Mouse (Mus musculus): ENCODE data around the gene Zmynd15. TPM values are rescaled to one million over a fixed set of nuclear protein-coding genes. Genes with fewer than 3 reads are reported as not detected.

Gene Zmynd15
- total RNA-seq, 2 experiments from 2014 or later = 0.31 to 0.84 TPM

- peak; percentile 19 for DNase-seq
- intact Hi-C loops (cut with DNase I; ENCODE audit: low total_unique reads) = no loop called here
Observed at GRCm38 (mm10) chr11:70489138-70489537, 29.9 kb downstream of the Zmynd15 start.

- no peak for DNase-seq
- intact Hi-C loops (cut with DNase I; ENCODE audit: low total_unique reads) = no loop called here
Observed at GRCm38 (mm10) chr11:70489684-70490083, 30.5 kb downstream of the Zmynd15 start.

- no peak for DNase-seq
- intact Hi-C loops (cut with DNase I; ENCODE audit: low total_unique reads) = loop anchor here (5.0 kb wide), 1 partner anchor 38 kb away; no protein-coding TSS in a partner anchor
Observed at GRCm38 (mm10) chr11:70499566-70500475, 40.6 kb downstream of the Zmynd15 start.

- intact Hi-C loops (cut with DNase I; ENCODE audit: low total_unique reads) = loop anchor here (5.0 kb wide), 1 partner anchor 38 kb away; no protein-coding TSS in a partner anchor
- DNase-seq = no peak
Observed at GRCm38 (mm10) chr11:70500476-70500812, 41.2 kb downstream of the Zmynd15 start.

- no peak for DNase-seq
- intact Hi-C loops (cut with DNase I; ENCODE audit: low total_unique reads) = loop anchor here (5.0 kb wide), 1 partner anchor 40 kb away; no protein-coding TSS in a partner anchor
Observed at GRCm38 (mm10) chr11:70502018-70502417, 42.8 kb downstream of the Zmynd15 start.

GRCm38 (mm10) chr11:70504970-70505369 is 45.7 kb downstream of the Zmynd15 start, which contains the start of gene Tm4sf5:
TSS of gene Tm4sf5 (plus strand) at chr11:70505244.
- DNase-seq = no peak

GRCm38 (mm10) chr11:70506385-70506784 is 47.2 kb downstream of the Zmynd15 start:
- peak; percentile 63 for DNase-seq
- intact Hi-C loops (cut with DNase I; ENCODE audit: low total_unique reads) = loop anchor here (5.0 kb wide), 1 partner anchor 69 kb away; no protein-coding TSS in a partner anchor

More at GRCm38 (mm10) chr11:70504970-70505369, 45.7 kb downstream of the Zmynd15 start, which contains the start of gene Tm4sf5:
- intact Hi-C loops (cut with DNase I; ENCODE audit: low total_unique reads) = loop anchor here (5.0 kb wide), 2 partner anchors 43 to 68 kb away; no protein-coding TSS in a partner anchor

GRCm38 (mm10) chr11:70506962-70507515 is 47.8 kb downstream of the Zmynd15 start:
- intact Hi-C loops (cut with DNase I; ENCODE audit: low total_unique reads) = loop anchor here (5.0 kb wide), 1 partner anchor 70 kb away; no protein-coding TSS in a partner anchor
- no peak for DNase-seq

GRCm38 (mm10) chr11:70509753-70510564 is 50.7 kb downstream of the Zmynd15 start:
- intact Hi-C loops (cut with DNase I; ENCODE audit: low total_unique reads) = loop anchor here (5.0 kb wide), 1 partner anchor 73 kb away; no protein-coding TSS in a partner anchor

GRCm38 (mm10) chr11:70511242-70511641 is 52.0 kb downstream of the Zmynd15 start:
- intact Hi-C loops (cut with DNase I; ENCODE audit: low total_unique reads) = no loop called here

More at GRCm38 (mm10) chr11:70509753-70510564, 50.7 kb downstream of the Zmynd15 start:
- DNase-seq = peak; percentile 28

GRCm38 (mm10) chr11:70511825-70512224 is 52.6 kb downstream of the Zmynd15 start:
- intact Hi-C loops (cut with DNase I; ENCODE audit: low total_unique reads) = no loop called here
- no peak for DNase-seq

More at GRCm38 (mm10) chr11:70511242-70511641, 52.0 kb downstream of the Zmynd15 start:
- DNase-seq = no peak

GRCm38 (mm10) chr11:70512709-70513342 is 53.6 kb downstream of the Zmynd15 start:
- intact Hi-C loops (cut with DNase I; ENCODE audit: low total_unique reads) = no loop called here

GRCm38 (mm10) chr11:70513520-70513919 is 54.3 kb downstream of the Zmynd15 start:
- peak; percentile 56 for DNase-seq
- intact Hi-C loops (cut with DNase I; ENCODE audit: low total_unique reads) = no loop called here

More at GRCm38 (mm10) chr11:70512709-70513342, 53.6 kb downstream of the Zmynd15 start:
- DNase-seq = no peak

- intact Hi-C loops (cut with DNase I; ENCODE audit: low total_unique reads) = no loop called here
- no peak for DNase-seq
Observed at GRCm38 (mm10) chr11:70514288-70514687, 55.1 kb downstream of the Zmynd15 start, which contains the start of gene Vmo1. TSS of gene Vmo1 (minus strand) at chr11:70514616.

Small RNAs within 50 kb of the gene (microRNA-seq; reads per million reads assigned to microRNA genes)
- gene Mir7115 = 0 to 0.50 reads per million in 2 experiments

Other genes starting within 250 kb of the Zmynd15 start
- gene Slc16a11, start 246.7 kb upstream of the Zmynd15 start, total RNA-seq (2021) = under 1 TPM in 1 of 2 experiments, not detected in 1; 0.22 TPM
- gene Slc16a13, start 238.4 kb upstream of the Zmynd15 start, total RNA-seq (2021) = 1 to 10 TPM in 1 of 2 experiments, under 1 TPM in 1; 0.53 to 1.5 TPM
- gene Bcl6b, start 229.6 kb upstream of the Zmynd15 start, total RNA-seq (2021) = 10 to 100 TPM; 12.4 to 13.7 TPM
- gene 0610010K14Rik, start 221.5 kb upstream of the Zmynd15 start, total RNA-seq (2021) = 10 to 100 TPM; 29.7 to 37.4 TPM
- gene Gm21988, start 219.6 kb upstream of the Zmynd15 start, total RNA-seq (2021) = 1 to 10 TPM; 2.6 to 2.7 TPM
- 10 to 100 TPM; 96.0 to 96.9 TPM for gene Rnasek, start 219.6 kb upstream of the Zmynd15 start, total RNA-seq (2021)
- gene Alox12, start 204.1 kb upstream of the Zmynd15 start, total RNA-seq (2021) = 1 to 10 TPM in 1 of 2 experiments, under 1 TPM in 1; 1.00 to 1.2 TPM
- gene Alox12e, start 136.8 kb upstream of the Zmynd15 start, total RNA-seq (2021) = under 1 TPM in 1 of 2 experiments, not detected in 1; 0.09 TPM
- not detected for gene Alox15, start 107.4 kb upstream of the Zmynd15 start, total RNA-seq (2021)
- gene Pelp1, start 49.4 kb upstream of the Zmynd15 start, total RNA-seq (2021) = 10 to 100 TPM; 14.9 to 18.6 TPM
- 1 to 10 TPM; 8.3 to 9.7 TPM for gene Arrb2, start 26.8 kb upstream of the Zmynd15 start, total RNA-seq (2021)
- 1 to 10 TPM; 6.2 to 6.5 TPM for gene Med11, start 7.5 kb upstream of the Zmynd15 start, total RNA-seq (2021)
- 1 to 10 TPM; 2.6 to 3.1 TPM for gene Cxcl16, start 551 bp downstream of the Zmynd15 start, total RNA-seq (2021)
- not detected for gene Tm4sf5, start 45.8 kb downstream of the Zmynd15 start, total RNA-seq (2021)
- gene Vmo1, start 55.2 kb downstream of the Zmynd15 start, total RNA-seq (2021) = not detected
- not detected for gene Gltpd2, start 59.8 kb downstream of the Zmynd15 start, total RNA-seq (2021)
- 100 to 1,000 TPM; 292 to 301 TPM for gene Psmb6, start 65.9 kb downstream of the Zmynd15 start, total RNA-seq (2021)
- not detected for gene Gm40193, start 73.5 kb downstream of the Zmynd15 start, total RNA-seq (2021)
- gene Pld2, start 80.6 kb downstream of the Zmynd15 start, total RNA-seq (2021) = 10 to 100 TPM; 15.9 to 17.1 TPM
- 10 to 100 TPM; 26.1 to 27.7 TPM for gene Mink1, start 103.4 kb downstream of the Zmynd15 start, total RNA-seq (2021)
- gene 4930544D05Rik, start 156.4 kb downstream of the Zmynd15 start, total RNA-seq (2021) = not detected
- 10 to 100 TPM; 38.7 to 39.4 TPM for gene Chrne, start 159.8 kb downstream of the Zmynd15 start, total RNA-seq (2021)
- gene Gp1ba, start 179.7 kb downstream of the Zmynd15 start, total RNA-seq (2021) = under 1 TPM in 1 of 2 experiments, not detected in 1; 0.08 TPM
- gene Rnf167, start 187.8 kb downstream of the Zmynd15 start, total RNA-seq (2021) = 10 to 100 TPM; 34.9 to 35.7 TPM
- gene Slc25a11, start 188.0 kb downstream of the Zmynd15 start, total RNA-seq (2021) = 100 to 1,000 TPM; 278 to 315 TPM
- gene Pfn1, start 195.2 kb downstream of the Zmynd15 start, total RNA-seq (2021) = 100 to 1,000 TPM; 340 to 388 TPM
- 1,000 to 10,000 TPM; 6,763 to 7,262 TPM for gene Eno3, start 197.8 kb downstream of the Zmynd15 start, total RNA-seq (2021)
- 100 to 1,000 TPM; 117 to 122 TPM for gene Spag7, start 210.0 kb downstream of the Zmynd15 start, total RNA-seq (2021)
- gene Camta2, start 228.7 kb downstream of the Zmynd15 start, total RNA-seq (2021) = 10 to 100 TPM; 21.2 to 25.5 TPM
- gene Inca1, start 240.7 kb downstream of the Zmynd15 start, total RNA-seq (2021) = 1 to 10 TPM; 2.5 to 3.3 TPM
- gene Kif1c, start 241.1 kb downstream of the Zmynd15 start, total RNA-seq (2021) = 100 to 1,000 TPM; 216 to 226 TPM